Mouse (Mus musculus) hindbrain, embryonic 15.5 days (tissue): ENCODE results near the gene Slc22a5. TPM values are rescaled to one million over a fixed set of nuclear protein-coding genes. Genes with fewer than 3 reads are reported as not detected.
A peak's percentile ranks its signal among the peaks of the same experiment; 100 is the strongest.

ENCODE experiments used
- ATAC-seq: fragments of 200-750 bp; cut with Nextera tagmentation; 2 replicates; pipeline ENCODE4 v1.8.0; 2017; ENCODE audit warnings: low read depth, moderate number of reproducible peaks, moderate TSS enrichment; ENCODE audit not compliant: low FRiP score
- H3K27ac ChIP-seq: fragments of 300-500 bp; sonication (generic); replicated peaks from 2 replicates; pipeline ENCODE4 v1.5.1; 2015; ENCODE audit warnings: mild to moderate bottlenecking, inconsistent platforms
- H3K27me3 ChIP-seq: fragments of 300-500 bp; sonication (generic); 2 replicates; pipeline ENCODE4 v1.6.1; 2015; ENCODE audit warnings: control low read depth, inconsistent platforms
- H3K36me3 ChIP-seq: fragments of 300-500 bp; sonication (generic); 2 replicates; pipeline ENCODE4 v1.6.1; 2015; ENCODE audit warnings: control low read depth, inconsistent platforms
- H3K4me1 ChIP-seq: fragments of 300-500 bp; sonication (generic); replicated peaks from 2 replicates; pipeline ENCODE4 v1.6.1; 2015; ENCODE audit warnings: control low read depth, inconsistent platforms
- H3K4me2 ChIP-seq: fragments of 300-500 bp; sonication (generic); 2 replicates; pipeline ENCODE4 v1.6.1; 2015; ENCODE audit warnings: moderate library complexity, mild to moderate bottlenecking, inconsistent platforms
- H3K4me3 ChIP-seq: fragments of 300-500 bp; sonication (generic); 2 replicates; pipeline ENCODE4 v1.5.1; 2015; ENCODE audit warnings: mild to moderate bottlenecking, inconsistent platforms
- H3K9ac ChIP-seq: fragments of 300-500 bp; sonication (generic); 2 replicates; pipeline ENCODE4 v1.6.1; 2015; ENCODE audit warnings: inconsistent platforms
- H3K9me3 ChIP-seq: fragments of 300-500 bp; sonication (generic); 2 replicates; pipeline ENCODE4 v1.6.1; 2016; ENCODE audit warnings: control low read depth, inconsistent platforms
- whole genome bisulfite sequencing: fragments of 180-500 bp; shearing (Covaris S2); methylation state at CpG from one replicate; pipeline ENCODE4 v1.1.7; 2015; 5-methylcytosine and 5-hydroxymethylcytosine counted together
- polyA plus RNA-seq: library from polyadenylated mRNA; unstranded; fragments of >200 nt; fragmentation: Nextera tagmentation; extraction: Ambion mirVana; gene quantifications from 2 replicates; pipeline ENCODE4 v1.2.1, GENCODE M21; 2015

Gene Slc22a5
- polyA plus RNA-seq, 1 experiment from 2014 or later, result 12.1 TPM

DNA sequence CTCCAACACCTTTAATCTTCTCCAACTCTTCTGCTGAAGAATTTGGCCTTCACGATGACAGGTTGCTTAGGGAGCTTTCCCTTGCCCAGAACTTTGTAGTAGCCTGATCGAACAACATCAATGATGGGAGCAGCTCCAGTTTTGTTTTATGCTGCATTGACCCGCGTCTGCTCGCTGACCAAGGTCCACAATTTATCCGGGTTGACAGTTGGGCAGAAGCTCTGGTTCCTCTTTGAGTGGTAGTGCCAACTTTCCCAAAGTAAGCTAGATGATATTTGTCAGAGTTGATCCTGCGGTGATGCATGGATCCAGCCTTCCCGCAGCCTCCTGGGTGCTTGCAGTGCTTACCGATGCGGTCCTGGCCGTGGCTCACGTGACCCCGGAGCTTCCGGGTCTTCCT lies 11.3 kb upstream of the Slc22a5 start:
- no peaks in the 10 kb centered on the region for H3K9me3 ChIP-seq
- H3K27ac ChIP-seq, result no peak overlapping the region
- no peak for ATAC-seq
- 95% methylated on average over 14 of the region's 14 CpGs for WGBS
- H3K27me3 ChIP-seq, result no peaks in the 10 kb centered on the region
- H3K4me3 ChIP-seq, result no peak overlapping the region
- no peaks in the 10 kb centered on the region for H3K36me3 ChIP-seq
- H3K9ac ChIP-seq, result no peak overlapping the region
- no peaks in the 10 kb centered on the region for H3K4me1 ChIP-seq
- no peak overlapping the region for H3K4me2 ChIP-seq

GRCm38 (mm10) chr11:53900991-53901390 lies 9.5 kb upstream of the Slc22a5 start:
- no peaks in the 10 kb centered on the region for H3K27me3 ChIP-seq
- no peaks in the 10 kb centered on the region for H3K36me3 ChIP-seq
- H3K4me3 ChIP-seq, result no peak overlapping the region
- H3K9ac ChIP-seq, result no peak overlapping the region
- no peaks in the 10 kb centered on the region for H3K9me3 ChIP-seq
- no peak for ATAC-seq
- no peak overlapping the region for H3K4me2 ChIP-seq
- no peak overlapping the region for H3K27ac ChIP-seq
- WGBS, result 68% methylated on average over 1 of the region's 1 CpGs
- H3K4me1 ChIP-seq, result no peaks in the 10 kb centered on the region

DNA sequence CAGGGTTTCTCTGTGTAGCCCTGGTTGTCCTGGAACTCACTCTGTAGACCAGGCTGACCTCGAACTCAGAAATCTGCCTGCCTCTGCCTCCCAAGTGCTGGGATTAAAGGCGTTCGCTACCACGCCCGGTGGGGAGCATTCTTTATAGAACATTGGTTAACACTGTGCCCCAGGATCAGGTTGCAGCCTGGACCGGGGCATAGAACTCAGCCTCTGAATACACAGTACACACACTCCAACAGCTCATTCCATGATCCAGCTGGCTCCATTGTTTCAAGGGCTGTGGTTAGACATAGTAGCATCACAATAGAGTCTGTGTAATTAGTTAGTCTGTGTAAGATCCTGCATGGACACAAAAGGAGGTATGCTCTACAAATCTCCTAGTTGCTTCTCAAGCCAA lies 8.5 kb upstream of the Slc22a5 start:
- H3K9ac ChIP-seq, result no peak overlapping the region
- no peaks in the 10 kb centered on the region for H3K27me3 ChIP-seq
- no peak overlapping the region for H3K27ac ChIP-seq
- WGBS, result 86% methylated on average over 6 of the region's 6 CpGs
- no peaks in the 10 kb centered on the region for H3K4me1 ChIP-seq
- no peaks in the 10 kb centered on the region for H3K36me3 ChIP-seq
- ATAC-seq, result no peak
- no peak overlapping the region for H3K4me2 ChIP-seq
- H3K4me3 ChIP-seq, result no peak overlapping the region
- no peaks in the 10 kb centered on the region for H3K9me3 ChIP-seq

GRCm38 (mm10) chr11:53899004-53899403 lies 7.5 kb upstream of the Slc22a5 start:
- no peaks in the 10 kb centered on the region for H3K9me3 ChIP-seq
- no peak overlapping the region for H3K4me2 ChIP-seq
- 75% methylated on average over 3 of the region's 3 CpGs for WGBS
- H3K27me3 ChIP-seq, result no peaks in the 10 kb centered on the region
- H3K4me1 ChIP-seq, result no peaks in the 10 kb centered on the region
- no peak for ATAC-seq
- H3K9ac ChIP-seq, result no peak overlapping the region
- H3K4me3 ChIP-seq, result no peak overlapping the region
- H3K36me3 ChIP-seq, result no peaks in the 10 kb centered on the region
- no peak overlapping the region for H3K27ac ChIP-seq

DNA sequence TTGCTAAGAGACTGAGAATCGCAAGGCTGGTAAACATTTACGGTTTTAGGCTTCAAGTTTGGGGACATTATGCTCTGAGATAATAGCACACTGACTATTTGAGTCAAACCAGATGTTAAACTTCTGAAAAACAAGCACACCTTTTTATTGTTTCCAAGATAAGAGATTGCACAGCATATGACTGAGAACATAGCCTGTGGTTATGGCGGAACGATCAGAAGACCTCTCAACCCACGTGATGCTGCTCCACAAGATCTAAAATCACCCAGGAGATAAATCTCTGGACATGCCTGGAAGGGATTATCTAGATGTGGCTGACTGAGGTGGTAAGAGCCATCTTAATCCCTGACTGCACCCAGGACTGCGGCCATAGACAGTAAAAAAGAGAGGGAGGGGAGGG lies 5.5 kb upstream of the Slc22a5 start:
- Histone ChIP-seq H3K4me2 (no peak overlapping the region), H3K4me1 (no peaks in the 10 kb centered on the region; the same call in 1 of the 2 replicates), H3K27ac (no peak overlapping the region), H3K9me3 (no peaks in the 10 kb centered on the region), H3K36me3 (no peaks in the 10 kb centered on the region), H3K4me3 (no peak overlapping the region), H3K9ac (no peak overlapping the region), H3K27me3 (no peaks in the 10 kb centered on the region)
- 89% methylated on average over 6 of the region's 6 CpGs for WGBS
- ATAC-seq, result no peak

- 63% methylated on average over 2 of the region's 2 CpGs for WGBS
- H3K4me3 ChIP-seq, result no peak overlapping the region
- no peak overlapping the region for H3K9ac ChIP-seq
- no peak overlapping the region for H3K4me2 ChIP-seq
- ATAC-seq, result no peak
- H3K9me3 ChIP-seq, result no peaks in the 10 kb centered on the region
- no peaks in the 10 kb centered on the region for H3K27me3 ChIP-seq
- no peaks in the 10 kb centered on the region for H3K36me3 ChIP-seq
- H3K4me1 ChIP-seq, result peaks cover 26% of the 10 kb centered on the region
- H3K27ac ChIP-seq, result no peak overlapping the region
Observed at GRCm38 (mm10) chr11:53893451-53893850, 2.0 kb upstream of the Slc22a5 start.

GRCm38 (mm10) chr11:53892716-53893416 lies 1.4 kb upstream of the Slc22a5 start:
- H3K9me3 ChIP-seq, result no peaks in the 10 kb centered on the region
- H3K36me3 ChIP-seq, result no peaks in the 10 kb centered on the region
- H3K4me2 ChIP-seq, result no peak overlapping the region
- WGBS, result 51% methylated on average over 9 of the region's 9 CpGs
- no peak overlapping the region for H3K27ac ChIP-seq
- H3K9ac ChIP-seq, result no peak overlapping the region
- ATAC-seq, result no peak
- no peak overlapping the region for H3K4me3 ChIP-seq
- H3K4me1 ChIP-seq, result peaks cover 28% of the 10 kb centered on the region
- no peaks in the 10 kb centered on the region for H3K27me3 ChIP-seq

- Histone ChIP-seq H3K36me3 (no peaks in the 10 kb centered on the region), H3K27me3 (no peaks in the 10 kb centered on the region), H3K9ac (peak overlapping the region; percentile 64), H3K9me3 (no peaks in the 10 kb centered on the region), H3K4me1 (peaks cover 28% of the 10 kb centered on the region), H3K4me2 (peak overlapping the region; percentile 85), H3K27ac (peak overlapping the region; percentile 59), H3K4me3 (peak overlapping the region; percentile 64)
- whole genome bisulfite sequencing, result 2% methylated on average over 33 of the region's 33 CpGs
- ATAC-seq, result peak; percentile 9; the same call in 1 of the 2 replicates
Observed at GRCm38 (mm10) chr11:53890906-53891504, 455 bp downstream of the Slc22a5 start.

GRCm38 (mm10) chr11:53890225-53890624 lies 1.2 kb downstream of the Slc22a5 start:
- no peak for ATAC-seq
- Histone ChIP-seq H3K27ac (no peak overlapping the region), H3K4me3 (peak overlapping the region; percentile 64), H3K4me2 (peak overlapping the region; percentile 85), H3K4me1 (peaks cover 28% of the 10 kb centered on the region), H3K36me3 (peaks cover 3% of the 10 kb centered on the region; the same call in 1 of the 2 replicates), H3K9me3 (no peaks in the 10 kb centered on the region), H3K27me3 (no peaks in the 10 kb centered on the region), H3K9ac (no peak overlapping the region)
- 93% methylated on average over 2 of the region's 2 CpGs for WGBS

DNA sequence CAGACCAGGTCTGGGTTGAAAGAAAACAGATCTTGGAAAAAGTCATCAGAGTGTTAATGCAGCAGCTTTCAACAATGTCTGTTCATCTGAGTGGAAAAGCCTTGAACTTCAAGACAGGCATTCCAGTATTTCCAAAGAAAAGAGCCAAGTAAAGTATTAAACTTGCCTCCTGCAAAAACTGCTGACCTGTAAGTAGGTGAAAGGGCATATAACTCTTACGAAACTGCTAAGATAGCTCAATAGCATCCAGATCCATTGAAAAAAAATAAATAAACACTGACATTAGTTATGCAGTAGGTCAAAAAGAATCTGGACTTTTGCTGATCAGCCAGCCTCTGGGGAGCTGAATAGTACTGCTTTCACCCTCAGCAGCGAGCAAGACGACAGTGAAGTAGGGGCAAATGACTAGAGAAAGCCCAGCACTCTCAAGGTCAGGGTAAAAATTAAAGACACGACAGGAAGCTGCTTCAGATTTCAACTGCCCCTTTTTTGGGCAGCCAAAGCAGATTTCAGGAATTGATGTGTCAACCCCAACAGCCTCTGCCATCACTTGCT lies 2.3 kb downstream of the Slc22a5 start:
- Histone ChIP-seq H3K4me2 (no peak overlapping the region), H3K36me3 (peaks cover 12% of the 10 kb centered on the region; the same call in 1 of the 2 replicates), H3K9me3 (no peaks in the 10 kb centered on the region), H3K27me3 (no peaks in the 10 kb centered on the region), H3K27ac (no peak overlapping the region), H3K9ac (no peak overlapping the region), H3K4me3 (no peak overlapping the region), H3K4me1 (peaks cover 28% of the 10 kb centered on the region)
- 66% methylated on average over 4 of the region's 4 CpGs for whole genome bisulfite sequencing
- ATAC-seq, result no peak

- Histone ChIP-seq H3K4me3 (no peak overlapping the region), H3K36me3 (peaks cover 12% of the 10 kb centered on the region; the same call in 1 of the 2 replicates), H3K4me1 (peaks cover 28% of the 10 kb centered on the region), H3K4me2 (no peak overlapping the region), H3K27ac (no peak overlapping the region), H3K9ac (no peak overlapping the region), H3K9me3 (no peaks in the 10 kb centered on the region), H3K27me3 (no peaks in the 10 kb centered on the region)
- 88% methylated on average over 4 of the region's 4 CpGs for whole genome bisulfite sequencing
- no peak for ATAC-seq
Observed at GRCm38 (mm10) chr11:53888242-53888641, 3.2 kb downstream of the Slc22a5 start.

- Histone ChIP-seq H3K4me1 (0 out of 2 replicates have a peak, but pooled peaks cover under 1% of the 10 kb centered on the region), H3K27ac (no peak overlapping the region), H3K4me2 (no peak overlapping the region), H3K27me3 (no peaks in the 10 kb centered on the region), H3K9me3 (no peaks in the 10 kb centered on the region), H3K4me3 (no peak overlapping the region), H3K9ac (no peak overlapping the region), H3K36me3 (peaks cover 21% of the 10 kb centered on the region)
- WGBS, result 90% methylated on average over 2 of the region's 2 CpGs
- no peak for ATAC-seq
Observed at GRCm38 (mm10) chr11:53883287-53883686, 8.2 kb downstream of the Slc22a5 start.
